Mouse (Mus musculus) megakaryocyte-erythroid progenitor cell, adult 5 weeks (primary cell): Measurements from ENCODE around the gene Ctsf. TPM values are rescaled to one million over a fixed set of nuclear protein-coding genes. Genes with fewer than 3 reads are reported as not detected.

Source experiments
- polyA plus RNA-seq: library from polyadenylated mRNA; stranded (reverse); fragments of >175 nt; gene quantifications from 2 replicates; pipeline ENCODE4 v1.2.3, GENCODE M21; 2012

Ctsf gene
- 7.5 and 11.2 TPM in 2 replicates for polyA plus RNA-seq

GRCm38 (mm10) chr19:4854552-4855469, at the start of gene Ctsf:
TSS of gene Ctsf (plus strand) at chr19:4855130.

DNA sequence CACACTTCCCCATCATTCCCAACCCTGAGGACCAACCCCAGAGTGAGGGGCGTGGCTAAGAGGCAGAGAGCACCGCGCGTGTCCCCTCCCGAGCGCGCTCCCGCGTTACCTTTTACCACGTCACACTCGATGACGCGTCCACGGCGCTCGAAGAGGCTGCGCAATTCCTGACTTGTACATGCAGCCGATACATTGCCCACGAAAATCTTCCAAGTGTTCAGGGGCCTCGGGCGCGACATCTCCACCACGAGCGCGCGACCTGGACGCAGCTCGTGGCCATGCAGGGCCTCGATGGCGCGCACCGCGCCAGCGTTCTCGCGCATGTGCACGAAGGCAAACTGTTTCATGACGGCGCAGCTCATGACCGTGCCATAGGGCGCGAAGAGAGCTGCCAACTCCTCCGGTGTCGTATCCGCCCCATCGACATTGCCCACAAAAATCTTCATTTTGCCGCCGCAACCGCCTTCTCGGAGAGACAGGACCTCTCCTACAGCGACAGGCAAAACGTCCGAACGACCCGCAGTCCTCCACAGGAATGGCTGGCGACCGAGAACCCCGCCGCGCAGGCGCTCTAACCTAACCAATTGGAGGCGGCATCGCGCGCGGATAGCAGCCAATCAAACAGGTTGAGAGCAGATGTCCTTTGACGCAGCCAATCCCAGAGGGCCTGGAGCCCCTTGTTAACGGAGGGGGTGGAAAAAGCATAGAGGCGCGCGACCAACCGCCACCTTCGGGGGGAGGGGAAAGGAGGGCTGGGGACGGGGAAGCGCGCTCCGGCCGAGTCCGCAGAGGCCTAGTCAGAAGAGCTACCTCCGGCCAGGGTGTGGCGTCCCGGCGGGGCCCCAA, 43.6 kb upstream of the Ctsf start, which contains the start of the genes Gm21992 and Rbm14:
Gene Gm21992, minus strand, starts transcription at position 550 of the 846 bp plus-strand sequence.
Gene Rbm14, minus strand, starts transcription at position 572 of the 846 bp plus-strand sequence.

DNA sequence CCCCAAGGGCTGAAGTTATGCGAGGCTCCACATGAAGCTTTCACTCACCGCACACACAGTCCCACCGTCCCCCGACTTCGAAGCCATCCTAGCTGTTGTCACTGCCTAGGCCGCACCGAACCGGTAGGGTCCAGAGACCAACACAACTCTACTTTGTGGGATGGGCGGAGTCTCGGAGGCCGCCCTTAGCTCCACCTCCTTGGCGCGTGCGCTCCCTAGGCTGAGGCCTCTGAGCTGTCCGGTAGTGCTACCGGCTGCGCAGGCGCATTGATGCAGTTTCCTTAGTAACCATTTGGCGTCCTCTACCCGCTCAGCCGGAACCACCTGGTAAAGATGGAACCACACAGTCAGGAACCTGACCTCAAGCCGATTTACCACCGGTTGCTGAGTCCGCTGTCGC, 15.8 kb upstream of the Ctsf start, which contains the start of the genes Ccs and Ccdc87:
Gene Ccs, minus strand, starts transcription at position 184 of the 400 bp plus-strand sequence.
Gene Ccdc87, plus strand, starts transcription at position 218 of the 400 bp plus-strand sequence.

DNA sequence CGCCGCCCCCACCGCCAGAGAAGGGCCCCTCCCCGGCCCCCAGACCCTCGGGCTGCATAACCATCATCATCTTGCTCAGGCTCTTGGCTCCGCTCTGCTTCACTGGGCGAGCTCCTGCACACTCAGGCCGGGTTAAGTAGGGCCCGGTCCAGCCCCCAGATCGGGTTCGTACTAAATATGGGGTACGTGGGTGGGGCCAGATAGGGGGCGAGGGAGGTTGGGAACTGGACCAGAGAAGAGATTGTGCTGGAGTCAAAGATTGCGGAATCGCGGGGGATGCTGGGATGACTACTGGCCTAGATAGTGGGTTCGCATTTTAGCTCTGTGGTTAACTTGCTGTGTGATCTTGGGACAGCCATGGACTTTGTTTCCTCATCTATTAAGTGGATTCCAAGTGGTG, 22.9 kb downstream of the Ctsf start, which contains the start of gene Actn3:
Gene Actn3, minus strand, starts transcription at position 125 of the 400 bp plus-strand sequence.

DNA sequence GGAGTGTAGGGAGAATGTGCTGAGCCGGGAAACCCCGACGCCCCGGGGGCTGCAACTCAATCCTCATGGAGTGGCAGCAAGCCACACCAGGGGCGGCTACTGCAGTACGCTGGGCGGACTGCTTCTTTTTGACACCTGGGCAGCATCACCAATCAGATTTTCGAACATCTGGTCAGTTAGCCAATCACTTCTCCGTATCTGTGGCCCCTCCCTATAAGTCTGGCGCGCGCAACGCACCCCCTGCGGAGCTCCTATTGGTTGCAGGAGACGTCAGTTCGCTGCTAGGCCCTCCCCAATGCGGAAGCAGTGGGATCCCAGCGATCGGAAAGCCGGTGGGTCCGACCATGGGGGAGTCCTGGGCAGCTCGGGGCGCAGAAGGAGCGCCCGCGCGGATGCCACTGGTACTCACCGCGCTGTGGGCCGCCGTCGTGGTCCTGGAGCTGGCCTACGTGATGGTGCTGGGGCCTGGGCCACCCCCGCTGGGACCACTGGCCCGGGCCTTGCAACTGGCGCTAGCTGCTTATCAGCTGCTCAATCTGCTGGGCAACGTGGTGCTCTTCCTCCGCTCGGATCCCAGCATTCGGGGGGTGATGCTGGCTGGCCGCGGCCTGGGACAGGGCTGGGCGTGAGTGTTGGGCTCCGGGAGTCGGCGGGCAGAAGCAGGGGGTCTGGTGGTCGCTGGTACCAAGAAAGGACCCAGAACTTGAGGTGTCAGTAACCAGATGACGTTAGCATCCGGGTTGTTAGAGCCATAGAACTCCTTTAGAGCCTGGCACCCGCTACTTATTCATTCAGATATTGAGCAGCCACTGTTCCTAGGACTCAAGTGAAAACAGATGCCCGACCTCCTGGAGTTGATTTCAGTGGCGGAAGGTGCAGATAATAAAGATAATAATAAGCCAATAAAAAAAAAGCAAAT, 23.7 kb downstream of the Ctsf start, which contains the start of gene Zdhhc24:
Gene Zdhhc24, plus strand, starts transcription at position 264 of the 919 bp plus-strand sequence.

DNA sequence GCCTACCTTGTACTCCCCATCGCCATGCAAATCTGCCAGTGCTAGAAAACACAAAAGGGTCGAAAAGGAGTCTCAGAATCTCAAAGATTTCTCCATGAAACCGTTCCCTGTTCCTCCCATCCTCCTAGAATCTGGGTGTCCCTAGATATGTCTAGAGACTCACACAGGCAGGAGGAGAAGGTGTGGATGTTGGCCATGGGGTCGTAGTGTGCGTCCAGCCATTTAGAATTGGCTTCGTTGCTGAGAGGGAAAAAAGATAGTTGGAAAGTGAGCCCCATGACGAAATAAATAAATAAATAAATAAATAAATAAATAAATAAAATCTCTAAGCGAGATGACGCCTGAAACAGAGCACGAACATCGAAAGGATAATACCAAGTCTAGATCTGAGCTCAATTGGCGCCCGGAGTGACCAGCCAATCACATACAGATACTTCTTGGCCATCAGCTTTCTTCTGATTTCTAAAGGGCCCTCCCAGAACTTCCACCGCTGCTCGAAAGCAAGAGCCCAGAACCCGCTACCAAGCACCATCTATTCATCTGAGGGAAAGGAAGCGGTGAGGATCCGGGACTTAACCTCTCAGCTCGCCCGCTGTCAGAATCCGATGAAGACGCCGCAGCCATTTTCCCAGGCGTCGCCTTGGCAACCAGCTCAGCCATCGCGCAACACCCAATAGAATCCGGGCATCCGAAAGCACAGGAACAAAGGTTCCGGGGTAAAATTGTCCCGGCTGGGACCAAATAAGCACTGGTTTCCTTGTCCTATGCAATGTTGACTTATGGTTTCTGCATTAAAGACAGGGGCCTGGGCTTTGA, 51.3 kb downstream of the Ctsf start, which contains the start of gene Bbs1:
Gene Bbs1, minus strand, starts transcription at position 650 of the 816 bp plus-strand sequence.

Other genes with a start within 250 kb of the Ctsf start
- 19.3 and 29.2 TPM in 2 replicates for gene Lrfn4, start 239.5 kb upstream of the Ctsf start, polyA plus RNA-seq
- gene Rce1, start 229.5 kb upstream of the Ctsf start, polyA plus RNA-seq = 47.6 and 55.8 TPM in 2 replicates
- 0.34 TPM in 1 of 2 replicates, not detected in the other for gene Gm960, start 156.5 kb upstream of the Ctsf start, polyA plus RNA-seq
- gene Sptbn2, start 144.0 kb upstream of the Ctsf start, polyA plus RNA-seq = 0.02 and 0.06 TPM in 2 replicates
- 11.2 and 13.4 TPM in 2 replicates for gene Rbm4b, start 98.6 kb upstream of the Ctsf start, polyA plus RNA-seq
- gene Rbm4, start 61.2 kb upstream of the Ctsf start, polyA plus RNA-seq = 15.6 and 16.8 TPM in 2 replicates
- 0.68 and 1.4 TPM in 2 replicates for gene Gm21992, start 43.5 kb upstream of the Ctsf start, polyA plus RNA-seq
- 37.4 and 39.1 TPM in 2 replicates for gene Rbm14, start 43.5 kb upstream of the Ctsf start, polyA plus RNA-seq
- 59.4 and 60.0 TPM in 2 replicates for gene Ccs, start 15.8 kb upstream of the Ctsf start, polyA plus RNA-seq
- not detected in 2 replicates for gene Ccdc87, start 15.8 kb upstream of the Ctsf start, polyA plus RNA-seq
- gene Actn3, start 22.8 kb downstream of the Ctsf start, polyA plus RNA-seq = 0.37 and 1.0 TPM in 2 replicates
- 2.1 and 2.3 TPM in 2 replicates for gene Zdhhc24, start 23.5 kb downstream of the Ctsf start, polyA plus RNA-seq
- 2.1 and 3.6 TPM in 2 replicates for gene Bbs1, start 51.5 kb downstream of the Ctsf start, polyA plus RNA-seq
- gene Dpp3, start 73.2 kb downstream of the Ctsf start, polyA plus RNA-seq = 66.2 and 71.5 TPM in 2 replicates
- gene Peli3, start 88.0 kb downstream of the Ctsf start, polyA plus RNA-seq = 0.10 and 0.22 TPM in 2 replicates
- 58.4 and 60.2 TPM in 2 replicates for gene Mrpl11, start 107.0 kb downstream of the Ctsf start, polyA plus RNA-seq
- 0.10 and 0.12 TPM in 2 replicates for gene Npas4, start 135.2 kb downstream of the Ctsf start, polyA plus RNA-seq
- 4.3 and 5.5 TPM in 2 replicates for gene Slc29a2, start 168.7 kb downstream of the Ctsf start, polyA plus RNA-seq
- gene B4gat1, start 183.7 kb downstream of the Ctsf start, polyA plus RNA-seq = 6.1 and 9.4 TPM in 2 replicates
- gene AC124502.3, start 183.8 kb downstream of the Ctsf start, polyA plus RNA-seq = 0.13 and 1.3 TPM in 2 replicates
- gene Brms1, start 186.2 kb downstream of the Ctsf start, polyA plus RNA-seq = 94.5 and 120 TPM in 2 replicates
- gene Rin1, start 195.4 kb downstream of the Ctsf start, polyA plus RNA-seq = 1.2 and 1.8 TPM in 2 replicates
- gene Cd248, start 212.9 kb downstream of the Ctsf start, polyA plus RNA-seq = 0.77 and 1.7 TPM in 2 replicates
- 0.29 and 1.6 TPM in 2 replicates for gene Tmem151a, start 230.4 kb downstream of the Ctsf start, polyA plus RNA-seq
- gene Yif1a, start 233.4 kb downstream of the Ctsf start, polyA plus RNA-seq = 17.5 and 18.7 TPM in 2 replicates
- 3.6 and 6.3 TPM in 2 replicates for gene Cnih2, start 243.4 kb downstream of the Ctsf start, polyA plus RNA-seq